Mouse (Mus musculus): Measurements from ENCODE around the gene Pgm1.

The Pgm1 gene

DNA sequence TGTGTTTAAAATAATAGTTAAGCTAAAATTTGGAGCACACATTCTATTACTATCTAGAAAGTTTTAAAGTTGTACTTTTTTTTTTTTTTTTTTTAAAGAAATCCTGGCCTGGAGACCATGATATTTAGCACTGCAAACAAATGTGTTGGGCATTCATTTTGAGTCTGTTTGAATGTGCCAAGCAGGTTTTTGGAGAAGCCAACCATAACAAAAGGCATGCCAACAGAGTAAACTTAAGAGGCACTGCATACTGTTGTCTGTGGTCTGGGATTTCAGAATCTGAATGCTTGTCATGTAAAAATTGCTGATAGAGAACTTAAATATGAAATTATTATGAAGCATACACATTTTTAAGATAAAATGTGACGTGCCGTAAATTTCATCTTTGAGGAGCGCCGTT lies 28.0 kb downstream of the Pgm1 start:
- DNase-seq (ENCODE audit: low spot score), result no peak

DNA sequence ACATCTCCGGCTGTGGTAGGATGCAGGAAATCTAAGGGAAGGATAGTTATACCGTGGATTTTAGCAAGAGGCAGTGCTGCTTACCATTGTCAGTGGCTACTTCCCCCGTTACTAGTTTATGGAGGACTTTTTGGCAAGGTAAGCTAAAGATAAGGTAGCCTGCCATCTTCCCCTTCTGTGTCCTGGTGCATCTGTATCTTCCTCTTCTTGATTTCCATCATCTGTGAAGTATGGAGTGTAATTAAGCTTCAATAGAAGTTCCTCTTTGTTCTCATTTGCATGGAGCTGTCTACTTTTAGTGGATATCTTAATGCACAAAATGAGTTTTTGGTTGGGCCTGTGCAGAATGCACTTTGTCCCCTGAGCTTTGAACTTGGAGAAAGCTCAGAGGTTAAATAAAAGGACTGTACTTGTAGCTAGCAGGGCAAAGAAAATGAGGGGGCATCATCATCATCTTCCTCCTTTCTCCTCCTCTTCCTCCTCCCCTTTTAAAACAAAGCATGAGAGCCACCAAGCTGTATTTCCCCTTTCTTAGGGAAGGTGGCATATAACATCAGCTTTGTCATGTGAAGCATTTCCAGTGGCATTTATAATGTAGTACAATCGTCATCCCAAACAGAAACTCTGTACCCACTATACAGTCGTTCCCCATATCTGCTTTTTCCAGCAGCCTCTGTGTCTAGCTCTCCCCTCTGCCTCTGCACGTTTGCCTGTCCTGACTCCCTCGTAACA lies 29.0 kb downstream of the Pgm1 start:
- DNase-seq (ENCODE audit: low spot score), result no peak

DNA sequence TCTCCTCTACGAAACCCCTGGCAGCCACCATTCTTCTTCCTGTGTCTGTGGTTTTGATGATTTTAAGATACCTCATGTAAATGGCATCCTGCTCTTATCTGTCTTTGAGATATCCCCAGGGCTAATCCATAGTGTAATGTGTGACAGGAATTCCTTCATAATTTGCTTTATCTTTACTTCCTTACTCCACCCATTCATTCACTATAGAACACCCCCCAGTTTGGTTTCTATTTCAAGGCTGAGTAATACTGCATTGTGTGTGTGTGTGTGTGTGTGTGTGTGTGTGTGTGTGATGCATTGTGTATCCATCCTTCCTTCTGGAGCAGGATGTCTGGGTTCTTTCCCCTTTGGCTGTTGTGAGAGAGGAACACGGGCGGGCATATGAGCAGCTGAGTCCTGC lies 30.1 kb downstream of the Pgm1 start:
- DNase-seq (ENCODE audit: low spot score), result no peak

DNA sequence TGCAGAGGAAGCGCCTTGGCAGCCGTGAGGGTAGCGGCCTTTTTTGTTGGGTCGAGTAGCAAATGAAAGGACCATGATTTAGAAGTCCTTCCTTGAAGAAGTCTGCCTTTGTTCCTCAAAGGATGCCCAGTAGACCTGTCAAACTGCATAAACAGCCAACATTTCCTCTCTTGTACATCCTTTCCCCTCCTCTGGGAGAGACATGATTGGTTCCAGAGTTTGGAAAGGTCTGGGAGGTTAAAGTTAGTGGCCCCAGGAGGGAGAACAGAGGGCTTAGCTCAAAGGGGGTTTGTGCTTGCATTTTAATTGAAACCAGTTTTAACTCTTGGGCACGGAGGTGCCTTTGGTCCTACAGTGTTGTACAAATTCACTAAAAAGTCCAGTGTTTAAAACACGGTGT lies 37.3 kb downstream of the Pgm1 start:
- no peak for DNase-seq (ENCODE audit: low spot score)

DNA sequence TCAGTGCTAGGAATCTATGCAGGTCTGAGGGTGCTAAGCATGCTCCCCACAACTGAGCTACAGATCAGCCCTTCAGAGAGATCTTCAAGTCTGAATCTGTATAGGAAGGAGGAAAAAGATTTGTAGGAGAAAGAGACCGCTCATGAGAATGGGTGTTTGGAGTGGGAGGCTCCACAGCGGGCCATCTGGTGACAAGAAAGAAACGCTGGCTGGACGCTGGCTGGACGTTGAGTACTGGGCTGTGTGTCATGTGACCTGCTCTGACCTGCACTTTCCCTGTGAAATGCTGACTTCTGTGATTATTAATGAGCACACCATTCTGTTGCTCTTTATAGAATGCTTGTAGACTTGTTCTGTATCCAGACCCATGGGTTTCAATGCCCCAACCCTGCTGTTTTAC lies 40.1 kb downstream of the Pgm1 start:
- no peak for DNase-seq (ENCODE audit: low spot score)

DNA sequence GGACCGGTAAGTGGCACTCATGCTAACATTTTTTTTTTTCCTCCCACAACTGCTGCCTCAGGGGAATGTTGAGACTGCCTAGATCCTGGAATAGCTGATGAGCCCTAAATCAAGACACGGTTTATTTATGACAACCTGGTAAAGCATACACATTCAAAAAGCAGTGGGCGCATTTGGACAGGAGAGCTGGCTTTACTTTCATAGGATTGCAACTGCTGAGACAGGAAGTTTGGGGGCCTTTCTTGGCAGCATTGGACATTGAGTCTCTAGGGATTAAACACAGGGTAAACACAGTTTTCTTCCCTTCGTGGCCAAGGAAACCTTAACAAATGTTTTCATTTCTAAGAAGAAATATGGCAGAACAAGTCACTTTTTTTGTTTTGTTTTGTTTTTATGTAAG lies 40.9 kb downstream of the Pgm1 start:
- no peak for DNase-seq (ENCODE audit: low spot score)

DNA sequence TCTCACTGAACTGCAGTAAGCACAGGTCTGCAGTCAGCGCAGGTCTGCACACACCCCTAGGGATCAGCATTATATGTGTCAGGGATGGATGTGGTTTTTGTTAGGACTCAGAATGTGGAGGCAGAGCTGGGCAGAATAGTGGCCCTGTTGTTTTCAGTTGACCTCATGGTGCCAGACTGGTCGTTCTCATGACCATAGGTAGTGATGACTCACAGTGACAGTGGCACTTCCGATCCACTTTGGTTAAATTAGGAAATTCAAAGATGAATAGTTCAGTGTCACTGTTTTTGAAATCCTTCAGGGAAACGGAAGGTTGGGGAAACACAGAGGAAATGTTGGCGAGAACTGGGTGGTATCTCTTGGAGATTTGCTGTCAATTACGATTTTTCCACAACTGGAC lies 43.7 kb downstream of the Pgm1 start:
- no peak for DNase-seq (ENCODE audit: low spot score)

DNA sequence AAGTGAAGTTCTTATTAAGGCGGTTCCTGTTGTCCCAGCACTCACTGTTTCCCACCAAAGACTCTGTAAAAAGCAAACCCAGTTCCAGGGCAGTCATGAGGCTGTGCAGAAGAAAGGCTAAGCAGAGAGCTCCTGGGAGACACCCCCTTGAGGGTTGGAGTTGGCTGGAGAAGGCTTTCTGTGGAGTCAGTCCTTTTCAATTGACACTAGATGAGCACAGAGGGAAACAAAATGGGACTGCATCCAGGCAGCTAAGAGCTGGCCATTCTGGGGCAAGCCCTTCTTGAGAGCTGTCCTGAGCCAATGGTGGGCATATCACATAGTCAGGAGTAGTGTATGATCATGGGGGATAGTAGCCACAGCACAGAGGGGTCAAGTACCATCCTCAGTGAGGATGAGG lies 44.7 kb downstream of the Pgm1 start:
- no peak for DNase-seq (ENCODE audit: low spot score)

DNA sequence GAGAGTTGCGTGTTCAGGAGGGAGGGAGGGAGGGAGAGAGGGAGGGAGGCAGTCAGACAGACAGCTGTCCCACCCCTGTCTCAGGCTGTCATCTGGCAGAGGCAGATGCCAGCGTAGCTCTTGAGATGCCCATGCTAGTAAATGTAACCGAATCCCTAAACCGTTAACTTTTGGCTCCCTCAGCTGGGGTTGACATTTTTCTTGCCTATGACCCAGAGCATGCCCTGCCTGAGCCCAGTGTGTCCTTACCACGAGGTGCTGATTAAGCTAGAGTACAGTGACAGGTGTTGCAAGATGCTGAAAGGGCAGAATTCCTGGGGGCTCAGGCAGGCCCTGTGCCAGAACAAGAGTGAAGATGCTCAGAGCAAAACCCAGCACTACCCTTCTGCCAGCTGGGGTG lies 45.2 kb downstream of the Pgm1 start:
- DNase-seq (ENCODE audit: low spot score), result no peak

DNA sequence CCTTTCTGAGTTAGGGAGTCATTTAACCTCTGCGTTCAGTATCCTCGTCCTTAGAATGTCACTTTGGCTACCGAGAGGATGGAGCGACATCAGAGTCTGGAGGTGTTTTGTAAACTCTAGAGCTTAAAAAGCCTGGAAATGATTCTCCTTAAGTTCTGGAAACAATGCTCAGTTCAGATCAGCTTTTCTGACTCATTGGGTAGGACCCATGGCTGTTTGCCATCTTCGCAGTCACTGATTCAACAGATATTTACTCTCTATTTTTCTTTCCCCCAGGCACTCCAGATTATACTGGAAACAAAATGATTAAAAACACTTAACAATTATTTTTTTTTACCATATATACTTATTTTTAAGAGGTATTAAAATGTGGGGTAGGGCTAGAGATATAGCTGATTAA lies 50.1 kb downstream of the Pgm1 start:
- DNase-seq (ENCODE audit: low spot score), result no peak

DNA sequence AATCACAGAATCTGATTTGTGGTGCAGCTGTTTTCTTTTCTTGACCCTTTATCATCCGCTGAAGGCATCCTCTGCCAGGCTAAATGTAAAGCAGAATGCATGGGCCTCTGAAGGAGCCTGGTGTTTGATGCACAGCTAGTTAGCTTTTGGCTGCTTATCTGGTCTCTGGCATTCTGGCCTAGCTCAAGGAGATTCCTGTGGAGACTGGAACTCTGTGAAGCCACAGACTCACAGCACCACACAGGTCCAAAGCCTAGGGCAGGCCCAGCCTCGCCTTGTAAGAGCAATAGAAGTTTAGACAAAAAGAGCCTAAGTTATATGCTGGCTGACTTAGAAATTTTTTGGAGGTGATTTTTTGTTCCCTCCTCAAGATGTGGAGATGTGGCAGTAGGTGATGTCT lies 52.0 kb downstream of the Pgm1 start:
- DNase-seq (ENCODE audit: low spot score), result no peak

DNA sequence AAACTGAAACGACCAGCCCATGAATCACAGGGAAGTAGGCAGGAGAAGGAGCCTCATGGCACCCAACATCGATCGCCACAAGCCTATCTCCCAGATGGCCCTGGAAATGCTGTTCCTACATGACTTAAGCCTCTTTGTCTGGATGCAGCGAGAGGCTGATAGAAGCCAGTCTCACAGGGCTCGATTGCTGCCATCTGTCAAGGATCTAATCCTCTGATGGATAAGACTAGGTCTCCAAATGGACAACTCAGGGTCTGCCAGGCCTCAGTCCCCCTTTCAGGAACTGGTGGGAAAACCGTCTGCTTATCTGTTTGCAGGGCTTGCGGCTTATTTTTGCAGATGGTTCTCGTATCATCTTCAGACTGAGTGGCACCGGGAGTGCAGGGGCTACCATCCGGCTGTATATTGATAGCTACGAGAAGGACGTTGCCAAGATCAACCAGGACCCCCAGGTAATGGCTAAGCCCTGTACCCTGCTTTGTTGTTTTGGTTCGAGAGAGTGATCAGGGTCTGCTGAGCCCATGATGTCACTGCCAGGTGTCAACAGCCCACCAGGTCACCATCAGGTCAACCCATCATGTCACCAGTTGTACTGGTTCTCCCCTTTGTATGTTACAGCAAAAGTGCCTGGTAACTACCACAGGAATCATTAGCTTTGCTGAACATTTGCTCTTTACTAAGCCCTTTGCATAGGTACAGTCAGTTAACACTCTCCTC lies 54.6 kb downstream of the Pgm1 start:
- DNase-seq (ENCODE audit: low spot score), result no peak

DNA sequence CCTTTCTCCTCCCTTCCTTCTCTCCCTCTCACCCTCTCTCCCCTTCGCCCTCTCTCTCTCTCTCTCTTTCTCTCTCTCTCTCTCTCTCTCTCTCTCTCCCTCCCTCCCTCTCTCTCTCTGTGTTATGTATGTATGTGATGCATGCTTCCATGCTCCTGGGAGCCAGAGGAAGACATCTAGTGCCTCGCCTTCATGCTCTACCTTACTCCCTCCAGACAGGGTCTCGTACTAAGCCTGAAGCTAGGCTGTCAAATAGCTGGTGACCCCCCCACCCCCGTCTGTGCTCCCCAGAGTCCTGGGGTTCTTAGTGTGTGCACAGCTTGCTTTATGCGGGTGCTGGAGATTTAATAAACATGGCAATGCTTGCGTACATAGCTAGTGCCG lies 55.1 kb downstream of the Pgm1 start:
- DNase-seq (ENCODE audit: low spot score), result no peak

DNA sequence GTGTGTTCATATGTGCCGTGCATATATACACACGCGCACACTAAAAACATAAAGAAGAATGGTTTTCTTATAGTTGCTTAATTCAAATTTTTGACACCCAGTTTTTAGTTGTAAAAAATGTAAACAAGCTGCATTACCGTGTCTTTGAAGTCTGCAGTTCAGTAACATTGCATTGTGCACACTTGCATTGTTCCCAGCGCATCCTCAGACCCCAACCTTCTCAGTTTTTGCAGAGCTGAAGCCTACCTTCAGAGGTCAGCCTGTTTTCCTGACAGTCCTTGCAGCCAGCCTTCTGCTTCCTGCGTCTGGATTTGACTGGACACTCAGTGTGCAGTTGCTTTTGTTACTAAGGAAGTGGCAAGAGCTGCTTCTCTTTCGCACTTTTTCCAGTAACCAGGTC lies 55.9 kb downstream of the Pgm1 start:
- no peak for DNase-seq (ENCODE audit: low spot score)

DNA sequence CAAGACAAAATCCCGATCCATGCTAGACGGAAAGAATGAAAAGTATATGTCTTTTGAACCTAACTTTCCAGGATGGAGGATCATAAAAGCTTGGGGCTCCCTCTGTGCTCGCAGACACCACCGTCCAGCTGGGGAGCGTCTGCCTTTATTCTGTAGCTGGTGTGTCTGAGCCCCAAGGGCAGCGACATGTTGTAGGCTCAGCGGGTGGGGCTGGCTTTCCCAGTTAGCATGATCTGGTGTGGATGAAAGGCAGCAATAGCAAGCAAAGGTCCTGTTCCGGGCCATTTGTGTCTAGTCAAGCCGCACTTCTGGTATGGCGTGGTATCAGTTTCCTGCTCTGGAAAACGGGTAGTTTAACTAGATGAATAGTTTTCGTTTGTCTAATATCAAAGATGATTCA lies 56.4 kb downstream of the Pgm1 start:
- no peak for DNase-seq (ENCODE audit: low spot score)

DNA sequence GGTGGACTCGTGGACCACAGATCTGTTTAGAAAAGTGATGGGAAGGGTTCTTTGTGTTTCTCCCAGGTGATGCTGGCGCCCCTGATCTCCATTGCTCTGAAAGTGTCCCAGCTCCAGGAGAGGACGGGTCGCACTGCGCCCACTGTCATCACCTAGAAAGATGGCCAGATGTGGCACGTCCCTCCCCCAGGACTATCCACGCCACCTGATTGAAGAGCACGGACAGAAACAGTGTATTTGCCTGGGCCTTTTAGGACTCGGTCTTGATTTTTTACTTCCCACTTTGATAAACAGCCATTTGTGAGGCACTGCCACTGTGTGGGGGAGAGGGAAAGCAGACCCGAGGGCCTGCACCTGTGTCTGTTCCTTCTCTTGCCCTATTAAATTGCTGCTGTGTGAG lies 57.4 kb downstream of the Pgm1 start:
- no peak for DNase-seq (ENCODE audit: low spot score)

DNA sequence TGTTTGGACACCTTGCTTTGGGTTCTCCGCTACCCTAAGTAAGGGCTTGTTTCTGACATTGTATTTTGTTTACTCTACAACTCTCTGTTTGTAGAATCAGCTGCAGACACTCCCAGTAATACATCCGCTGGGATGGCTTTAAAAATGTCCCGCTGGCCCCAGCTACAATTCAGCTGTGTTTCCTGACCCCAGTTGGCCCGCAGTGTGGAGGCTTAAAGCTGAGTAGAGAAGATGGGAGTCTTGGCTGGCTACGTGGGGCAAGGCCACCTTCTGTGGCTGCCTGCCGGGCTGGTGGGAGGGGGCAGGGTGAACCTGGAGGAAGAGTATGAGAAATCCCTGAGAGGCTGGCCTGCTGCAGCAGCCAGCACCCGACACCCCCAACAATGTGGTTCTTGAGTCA lies 59.6 kb downstream of the Pgm1 start:
- DNase-seq (ENCODE audit: low spot score), result no peak

DNA sequence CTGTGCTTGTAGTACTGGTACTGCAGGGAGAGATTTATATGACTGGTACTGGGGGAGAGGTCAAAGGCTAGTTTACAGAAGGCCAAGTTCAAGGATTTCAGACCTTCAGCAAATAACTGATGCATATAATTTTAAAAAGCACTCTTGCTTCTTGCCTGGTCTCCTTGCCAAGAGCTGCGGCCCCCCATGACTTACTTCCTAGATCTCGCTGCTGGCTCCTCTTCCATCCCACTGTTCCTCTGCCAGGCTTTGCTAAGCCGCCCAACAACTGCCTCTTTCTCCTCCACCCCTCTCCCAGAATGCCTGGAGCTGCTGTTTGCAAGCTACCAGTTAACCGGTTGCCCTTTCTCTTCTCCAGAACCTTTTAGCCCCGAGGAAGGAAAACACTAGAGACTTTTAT lies 71.8 kb downstream of the Pgm1 start:
- no peak for DNase-seq (ENCODE audit: low spot score)

DNA sequence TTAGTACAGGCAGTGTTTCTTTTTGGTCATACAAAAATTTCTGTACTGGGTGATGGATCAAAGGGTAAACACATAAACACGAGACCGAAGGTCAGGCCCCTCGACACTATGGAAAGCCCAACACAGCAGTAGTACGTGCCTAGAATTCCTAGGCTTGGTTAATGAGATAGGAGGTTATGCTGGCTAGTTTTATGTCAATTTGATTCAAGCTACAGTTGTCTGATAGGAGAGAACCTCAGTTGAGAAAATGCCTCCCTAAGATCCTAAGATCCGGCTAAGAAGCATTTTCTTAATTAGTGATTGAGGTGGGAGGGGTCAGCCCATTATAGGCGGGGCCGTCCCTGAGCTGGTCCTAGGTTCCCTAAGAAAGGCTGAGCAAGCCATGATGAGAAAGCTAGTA lies 72.6 kb downstream of the Pgm1 start:
- DNase-seq (ENCODE audit: low spot score), result no peak

DNA sequence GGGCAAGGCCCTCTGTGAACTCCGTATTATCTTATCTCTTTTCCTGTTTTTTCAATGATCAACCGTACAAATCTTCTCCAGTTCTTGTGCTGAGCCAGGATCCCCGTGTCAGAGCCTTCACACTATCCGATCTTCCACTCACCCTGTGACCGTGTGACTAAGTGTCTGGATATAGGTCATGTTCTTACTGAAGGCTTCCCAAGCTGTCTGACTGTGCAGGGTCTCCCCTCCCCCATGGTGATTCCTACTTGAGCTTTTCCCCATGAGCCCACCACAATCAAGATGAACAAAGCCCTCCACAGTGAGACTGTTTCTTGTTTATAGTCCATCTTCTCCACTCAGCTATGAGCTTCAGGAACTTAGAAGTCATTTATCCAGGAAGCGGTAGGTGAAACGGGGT lies 78.5 kb downstream of the Pgm1 start:
- no peak for DNase-seq (ENCODE audit: low spot score)

DNA sequence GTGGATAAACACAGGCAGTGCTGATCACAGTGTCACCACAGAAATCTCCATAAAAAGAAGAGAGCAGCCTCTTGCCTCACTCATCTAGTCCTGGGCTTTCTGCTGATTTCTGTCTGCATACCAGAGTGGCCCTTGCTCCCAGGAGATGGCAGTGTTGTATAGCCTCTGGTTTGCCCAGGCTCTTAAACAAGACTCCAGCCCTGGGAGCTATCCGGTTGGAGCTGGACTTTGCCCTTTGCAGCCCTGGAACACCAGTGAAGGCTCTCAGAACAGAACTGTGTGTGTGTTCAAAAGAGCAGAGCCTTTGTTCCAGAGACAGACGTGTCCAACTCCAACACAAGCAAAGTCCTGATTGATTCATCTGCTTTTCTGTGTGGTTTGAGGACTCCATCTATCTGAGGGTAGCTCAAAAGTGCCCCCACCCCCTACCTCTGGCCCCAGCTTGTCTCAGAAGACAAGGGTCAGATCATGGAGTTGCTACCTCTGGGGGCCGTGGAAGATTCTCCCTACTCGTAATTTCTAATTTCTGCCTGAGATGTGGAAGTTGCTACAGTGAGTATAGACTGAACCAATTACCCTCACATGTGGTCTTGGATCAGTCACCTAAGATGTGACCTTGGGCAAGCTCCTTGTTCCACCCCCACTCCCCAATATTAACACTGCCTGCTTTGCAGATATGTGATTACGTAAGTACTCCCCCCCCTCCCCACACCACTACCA lies 79.3 kb downstream of the Pgm1 start:
- peak; percentile 79 for DNase-seq (ENCODE audit: low spot score)

DNA sequence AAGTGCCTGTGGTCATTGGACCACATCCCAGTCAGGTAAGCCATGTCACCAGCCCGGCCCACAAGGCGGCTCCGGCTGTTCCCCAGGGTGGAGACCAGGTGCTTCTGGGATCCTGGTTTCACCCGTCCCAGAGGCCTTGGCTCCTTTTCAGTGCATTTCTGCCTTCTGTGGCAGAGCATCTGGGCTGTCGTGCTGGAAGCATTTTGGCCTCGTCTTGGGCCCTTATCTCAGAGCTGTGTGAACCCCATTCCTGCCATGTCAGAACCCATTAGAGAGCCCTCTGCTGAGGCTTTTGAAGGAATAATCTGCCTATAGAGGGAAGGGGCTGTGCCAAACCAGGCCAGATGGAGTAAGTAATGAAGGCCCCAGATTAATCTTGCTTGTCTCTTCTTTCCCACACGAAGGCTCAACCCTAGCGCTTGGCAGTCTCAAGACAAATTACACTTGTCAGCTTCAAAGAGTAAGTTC lies 80.0 kb downstream of the Pgm1 start:
- DNase-seq (ENCODE audit: low spot score), result no peak

DNA sequence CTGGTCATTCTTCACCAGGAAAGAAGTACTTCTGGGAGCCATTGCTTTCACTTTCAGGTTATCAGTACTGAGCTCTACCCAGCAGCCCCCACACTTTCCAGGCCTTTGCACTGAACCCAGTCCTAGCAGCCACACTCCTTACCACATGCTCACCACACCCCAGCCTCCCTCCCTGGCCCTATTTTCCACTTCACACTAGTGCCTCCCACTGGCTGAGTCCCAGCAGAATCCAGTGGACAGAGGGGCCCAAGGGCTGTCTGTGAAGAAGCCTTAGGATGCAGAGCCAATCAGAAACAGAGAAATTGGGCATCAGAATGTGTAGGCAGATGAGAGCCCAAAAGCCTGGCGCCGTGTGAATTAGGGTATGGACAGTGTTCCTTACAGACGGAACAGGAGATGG lies 81.7 kb downstream of the Pgm1 start:
- no peak for DNase-seq (ENCODE audit: low spot score)

Data from layer of hippocampus, adult 11-12 months (tissue).